Mouse (Mus musculus) neural tube, embryonic 12.5 days (tissue): Measurements from ENCODE around the gene Gm42669. TPM values are rescaled to one million over a fixed set of nuclear protein-coding genes. Genes with fewer than 3 reads are reported as not detected.

Experiments
- ATAC-seq: fragments of 200-750 bp; cut with Nextera tagmentation; 2 replicates; pipeline ENCODE4 v1.8.0; 2017; ENCODE audit warnings: low read depth, mild to moderate bottlenecking, moderate TSS enrichment, moderate library complexity; ENCODE audit not compliant: low FRiP score
- H3K27ac ChIP-seq: fragments of 300-500 bp; sonication (generic); 2 replicates; pipeline ENCODE4 v1.5.1; 2016
- H3K27me3 ChIP-seq: fragments of 300-500 bp; sonication (generic); replicated peaks from 2 replicates; pipeline ENCODE4 v1.6.1; 2016; ENCODE audit warnings: mild to moderate bottlenecking
- H3K36me3 ChIP-seq: fragments of 300-500 bp; sonication (generic); 2 replicates; pipeline ENCODE4 v1.6.1; 2016; ENCODE audit warnings: mild to moderate bottlenecking
- H3K4me1 ChIP-seq: fragments of 300-500 bp; sonication (generic); 2 replicates; pipeline ENCODE4 v1.6.1; 2016
- H3K4me2 ChIP-seq: fragments of 300-500 bp; sonication (generic); replicated peaks from 2 replicates; pipeline ENCODE4 v1.6.1; 2016; ENCODE audit warnings: mild to moderate bottlenecking
- H3K4me3 ChIP-seq: fragments of 300-500 bp; sonication (generic); 2 replicates; pipeline ENCODE4 v1.5.1; 2016
- H3K9ac ChIP-seq: fragments of 300-500 bp; sonication (generic); 2 replicates; pipeline ENCODE4 v1.6.1; 2016; ENCODE audit warnings: mild to moderate bottlenecking
- H3K9me3 ChIP-seq: fragments of 300-500 bp; sonication (generic); 2 replicates; pipeline ENCODE4 v1.6.1; 2016; ENCODE audit warnings: mild to moderate bottlenecking
- WGBS: fragments of 180-500 bp; shearing (Covaris S2); methylation state at CpG from one replicate; pipeline ENCODE4 v1.1.7; 2016; 5-methylcytosine and 5-hydroxymethylcytosine counted together
- polyA plus RNA-seq: library from polyadenylated mRNA; unstranded; fragments of >200 nt; fragmentation: Nextera tagmentation; extraction: Ambion mirVana; gene quantifications from 2 replicates; pipeline ENCODE4 v1.2.1, GENCODE M21; 2016

Gm42669 gene
- polyA plus RNA-seq, result 0.36 and 0.49 TPM in 2 replicates

DNA sequence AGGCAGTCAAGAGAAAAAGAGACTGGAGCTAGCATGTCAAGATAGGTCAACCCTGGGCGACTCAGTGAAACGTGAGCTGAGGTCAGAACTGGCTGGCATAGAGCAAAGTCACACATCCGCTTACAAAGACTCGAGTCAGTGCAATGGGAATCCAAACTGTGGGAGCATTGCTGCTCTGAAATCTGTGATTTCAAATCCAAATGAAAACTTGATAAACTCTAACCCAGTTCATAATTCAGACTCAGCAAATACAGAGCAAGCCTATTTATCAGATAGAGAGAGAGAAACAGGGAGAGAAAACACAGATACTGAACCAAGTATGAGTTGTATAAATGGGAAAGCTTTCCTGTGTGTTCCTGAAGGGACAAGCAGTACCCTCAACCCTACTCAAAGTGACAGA, at the start of gene Gm42669:
Gene Gm42669 (plus strand): TSS at position 301 of the 400 bp plus-strand sequence.
- 86% methylated on average over 4 of the region's 4 CpGs for WGBS
- Histone ChIP-seq H3K27me3 (no peaks in the 10 kb centered on the region), H3K27ac (no peak within 1 kb of the TSS), H3K9me3 (no peaks in the 10 kb centered on the region), H3K4me1 (no peaks in the 10 kb centered on the region), H3K4me3 (no peak within 1 kb of the TSS), H3K9ac (no peak within 1 kb of the TSS), H3K36me3 (peaks cover 10% of the 10 kb centered on the region), H3K4me2 (no peak within 1 kb of the TSS)
- no peak for ATAC-seq

GRCm38 (mm10) chr5:107462147-107463076, 45.0 kb upstream of the Gm42669 start:
- no peaks in the 10 kb centered on the region for H3K9me3 ChIP-seq
- no peak overlapping the region for H3K4me3 ChIP-seq
- no peak overlapping the region for H3K27ac ChIP-seq
- H3K4me2 ChIP-seq, result no peak overlapping the region
- 91% methylated on average over 4 of the region's 4 CpGs for WGBS
- H3K27me3 ChIP-seq, result no peaks in the 10 kb centered on the region
- no peak for ATAC-seq
- no peaks in the 10 kb centered on the region for H3K36me3 ChIP-seq
- no peaks in the 10 kb centered on the region for H3K4me1 ChIP-seq
- no peak overlapping the region for H3K9ac ChIP-seq

GRCm38 (mm10) chr5:107466501-107466900, 40.9 kb upstream of the Gm42669 start:
- no peaks in the 10 kb centered on the region for H3K9me3 ChIP-seq
- no peaks in the 10 kb centered on the region; the same call in 1 of the 2 replicates for H3K36me3 ChIP-seq
- H3K27ac ChIP-seq, result no peak overlapping the region
- no peaks in the 10 kb centered on the region for H3K27me3 ChIP-seq
- no peaks in the 10 kb centered on the region for H3K4me1 ChIP-seq
- H3K9ac ChIP-seq, result no peak overlapping the region
- no peak overlapping the region for H3K4me3 ChIP-seq
- no peak overlapping the region for H3K4me2 ChIP-seq
- WGBS, result 34% methylated on average over 5 of the region's 5 CpGs
- ATAC-seq, result no peak

DNA sequence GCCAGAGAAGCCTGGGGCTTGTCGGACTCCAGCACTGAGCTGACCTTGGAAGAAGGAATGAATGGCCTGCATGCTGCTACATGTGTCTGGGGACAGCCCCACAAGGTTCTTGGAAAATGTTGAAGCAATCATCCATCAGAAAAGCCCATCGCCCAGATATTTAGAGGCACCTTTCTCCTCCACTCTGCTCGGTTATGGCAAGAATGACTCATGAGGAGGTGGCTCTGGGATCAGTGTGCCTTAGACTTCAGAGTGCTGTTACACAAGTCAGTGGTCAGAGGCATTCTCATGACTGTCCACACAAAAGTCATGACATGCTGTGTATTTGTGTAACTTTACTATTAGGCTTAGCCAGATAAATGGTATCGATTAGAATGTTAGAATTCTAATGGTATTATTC, 40.3 kb upstream of the Gm42669 start:
- Histone ChIP-seq H3K36me3 (no peaks in the 10 kb centered on the region; the same call in 1 of the 2 replicates), H3K4me1 (no peaks in the 10 kb centered on the region), H3K27me3 (no peaks in the 10 kb centered on the region), H3K9ac (no peak overlapping the region), H3K27ac (no peak overlapping the region), H3K4me2 (no peak overlapping the region), H3K9me3 (no peaks in the 10 kb centered on the region), H3K4me3 (no peak overlapping the region)
- ATAC-seq, result no peak
- 81% methylated on average over 4 of the region's 4 CpGs for WGBS

GRCm38 (mm10) chr5:107470600-107471329, 36.7 kb upstream of the Gm42669 start:
- Histone ChIP-seq H3K4me1 (no peaks in the 10 kb centered on the region), H3K36me3 (peaks cover 6% of the 10 kb centered on the region; the same call in 1 of the 2 replicates), H3K27ac (no peak overlapping the region), H3K4me3 (no peak overlapping the region), H3K4me2 (no peak overlapping the region), H3K27me3 (no peaks in the 10 kb centered on the region), H3K9me3 (no peaks in the 10 kb centered on the region), H3K9ac (no peak overlapping the region)
- no peak for ATAC-seq
- whole genome bisulfite sequencing, result 78% methylated on average over 10 of the region's 10 CpGs

- H3K27ac ChIP-seq, result no peak overlapping the region
- ATAC-seq, result no peak
- H3K9me3 ChIP-seq, result no peaks in the 10 kb centered on the region
- H3K27me3 ChIP-seq, result no peaks in the 10 kb centered on the region
- peaks cover 1% of the 10 kb centered on the region; the same call in 1 of the 2 replicates for H3K36me3 ChIP-seq
- no peak overlapping the region for H3K4me2 ChIP-seq
- no peaks in the 10 kb centered on the region for H3K4me1 ChIP-seq
- H3K4me3 ChIP-seq, result no peak overlapping the region
- no peak overlapping the region for H3K9ac ChIP-seq
- WGBS, result 95% methylated on average over 2 of the region's 2 CpGs
These were observed 27.2 kb upstream of the Gm42669 start for GRCm38 (mm10) chr5:107480194-107480593.

GRCm38 (mm10) chr5:107488996-107489395, 18.4 kb upstream of the Gm42669 start:
- no peaks in the 10 kb centered on the region for H3K4me1 ChIP-seq
- WGBS, result 80% methylated on average over 4 of the region's 4 CpGs
- no peak overlapping the region for H3K9ac ChIP-seq
- no peaks in the 10 kb centered on the region for H3K9me3 ChIP-seq
- no peak overlapping the region for H3K27ac ChIP-seq
- H3K4me3 ChIP-seq, result no peak overlapping the region
- no peaks in the 10 kb centered on the region for H3K27me3 ChIP-seq
- H3K36me3 ChIP-seq, result no peaks in the 10 kb centered on the region
- no peak for ATAC-seq
- no peak overlapping the region for H3K4me2 ChIP-seq

DNA sequence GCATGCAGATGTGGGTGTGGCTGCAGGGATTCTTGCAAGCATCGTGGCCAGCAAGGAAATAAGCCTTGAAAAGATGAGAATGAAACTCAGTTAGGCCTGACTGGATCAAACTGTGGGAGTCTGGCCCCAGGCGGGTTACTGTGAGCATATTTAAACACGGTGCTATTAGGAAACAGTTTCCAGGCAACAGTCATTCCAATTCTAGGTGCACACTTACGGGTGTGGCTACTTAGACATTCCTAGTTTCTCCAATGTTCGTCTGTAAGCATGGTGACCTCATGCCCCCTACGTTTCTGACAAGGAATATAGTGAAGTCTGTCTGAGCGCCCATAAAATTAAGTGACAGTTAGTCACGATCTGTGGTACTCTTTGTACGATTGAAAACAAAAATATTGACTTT, 16.4 kb upstream of the Gm42669 start:
- Histone ChIP-seq H3K27ac (no peak overlapping the region), H3K9ac (no peak overlapping the region), H3K4me3 (no peak overlapping the region), H3K27me3 (no peaks in the 10 kb centered on the region), H3K4me1 (no peaks in the 10 kb centered on the region), H3K36me3 (no peaks in the 10 kb centered on the region; the same call in 1 of the 2 replicates), H3K4me2 (no peak overlapping the region), H3K9me3 (no peaks in the 10 kb centered on the region)
- WGBS, result 85% methylated on average over 9 of the region's 9 CpGs
- no peak for ATAC-seq

GRCm38 (mm10) chr5:107492471-107492870, 14.9 kb upstream of the Gm42669 start:
- Histone ChIP-seq H3K4me3 (no peak overlapping the region), H3K4me2 (no peak overlapping the region), H3K36me3 (no peaks in the 10 kb centered on the region; the same call in 1 of the 2 replicates), H3K27me3 (no peaks in the 10 kb centered on the region), H3K27ac (no peak overlapping the region), H3K4me1 (no peaks in the 10 kb centered on the region), H3K9ac (no peak overlapping the region), H3K9me3 (no peaks in the 10 kb centered on the region)
- WGBS, result 97% methylated on average over 2 of the region's 2 CpGs
- ATAC-seq, result no peak

GRCm38 (mm10) chr5:107494759-107495158, 12.7 kb upstream of the Gm42669 start:
- H3K9me3 ChIP-seq, result no peaks in the 10 kb centered on the region
- no peaks in the 10 kb centered on the region; the same call in 1 of the 2 replicates for H3K36me3 ChIP-seq
- 0 out of 2 replicates have a peak, but pooled peaks cover 3% of the 10 kb centered on the region for H3K4me1 ChIP-seq
- H3K27me3 ChIP-seq, result no peaks in the 10 kb centered on the region
- no peak overlapping the region for H3K4me3 ChIP-seq
- no peak for ATAC-seq
- H3K4me2 ChIP-seq, result no peak overlapping the region
- no peak overlapping the region for H3K27ac ChIP-seq
- 95% methylated on average over 5 of the region's 5 CpGs for WGBS
- no peak overlapping the region for H3K9ac ChIP-seq

DNA sequence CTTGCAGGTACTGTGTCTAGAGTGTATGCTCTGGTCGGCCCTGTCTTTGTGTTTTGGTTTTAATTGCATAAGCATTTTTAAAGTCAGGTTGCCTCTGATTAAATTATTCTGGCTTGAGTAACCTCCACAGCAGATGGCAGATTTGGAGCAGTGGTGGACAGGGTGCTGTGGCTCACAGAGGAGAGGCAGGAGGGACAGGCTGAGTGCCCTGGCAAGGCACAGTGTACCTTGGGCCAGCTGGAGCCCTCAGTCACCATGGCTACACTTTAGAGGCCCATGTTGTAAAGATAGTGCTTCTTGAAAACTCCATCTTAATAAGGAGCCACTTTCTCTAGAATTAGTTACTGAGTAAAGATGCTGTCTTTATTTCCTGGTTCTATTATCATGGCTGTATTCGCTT, 11.4 kb upstream of the Gm42669 start:
- WGBS, result 92% methylated on average over 2 of the region's 2 CpGs
- ATAC-seq, result no peak
- H3K4me2 ChIP-seq, result no peak overlapping the region

More for the DNA sequence above, 11.4 kb upstream of the Gm42669 start:
- no peak overlapping the region for H3K9ac ChIP-seq
- 0 out of 2 replicates have a peak, but pooled peaks cover 3% of the 10 kb centered on the region for H3K4me1 ChIP-seq
- H3K36me3 ChIP-seq, result no peaks in the 10 kb centered on the region; the same call in 1 of the 2 replicates
- H3K27ac ChIP-seq, result no peak overlapping the region
- H3K4me3 ChIP-seq, result no peak overlapping the region
- no peaks in the 10 kb centered on the region for H3K27me3 ChIP-seq
- no peaks in the 10 kb centered on the region for H3K9me3 ChIP-seq
